Mouse (Mus musculus) lung, postnatal 10 days (tissue): ENCODE data around the gene Zfyve27.

ENCODE experiments used
- DNase-seq: peaks from one replicate; pipeline ENCODE4 v3.0.0; 2021

The Zfyve27 gene

DNA sequence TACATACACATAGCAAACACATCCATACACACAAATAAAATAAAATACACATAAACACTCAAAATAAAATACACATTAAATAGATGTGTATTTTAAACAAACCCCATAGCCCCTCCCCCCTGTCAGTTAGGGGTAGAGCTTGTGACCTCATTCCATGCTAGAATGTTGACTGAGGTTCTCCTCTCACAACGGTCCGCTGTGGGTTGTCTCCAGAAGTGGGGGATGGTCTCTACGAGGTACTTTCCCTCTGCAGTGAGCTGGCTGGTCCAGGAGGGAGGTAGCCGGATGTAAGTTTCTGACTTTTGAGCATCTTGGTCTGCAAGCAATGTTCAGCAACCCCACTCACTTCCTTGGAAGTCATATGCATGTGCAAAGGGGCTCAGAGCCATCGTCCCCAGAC, at the start of gene Zfyve27:
Gene Zfyve27 (plus strand): TSS at position 188 of the 400 bp plus-strand sequence.
- DNase-seq: no peak

DNA sequence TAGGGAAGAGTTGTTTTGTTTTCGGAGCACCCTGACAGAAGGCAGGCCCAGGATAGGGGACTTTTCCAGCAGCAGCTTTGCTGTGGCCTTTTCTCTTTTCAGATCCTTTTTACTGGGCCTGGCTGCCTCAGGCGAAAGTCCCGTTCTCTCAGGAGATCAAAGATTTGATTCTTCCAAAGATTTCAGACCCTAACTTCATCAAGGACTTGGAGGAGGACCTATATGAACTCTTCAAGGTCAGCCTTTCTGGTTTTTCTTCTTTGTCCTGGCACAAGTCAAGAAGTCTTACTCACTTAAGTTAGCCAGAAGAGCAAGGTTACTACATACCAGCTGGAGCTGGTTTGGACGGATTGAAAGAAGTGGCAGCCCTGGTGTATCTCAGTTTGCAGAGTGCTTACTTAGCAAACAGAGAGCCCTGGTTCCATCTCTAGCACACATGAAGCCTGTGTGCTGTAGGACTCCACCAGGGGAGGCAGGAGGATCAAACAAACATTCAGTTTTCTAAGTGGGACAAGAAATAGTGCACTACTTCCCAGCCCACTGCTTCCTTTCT, 47.9 kb upstream of the Zfyve27 start:
- no peak for DNase-seq

DNA sequence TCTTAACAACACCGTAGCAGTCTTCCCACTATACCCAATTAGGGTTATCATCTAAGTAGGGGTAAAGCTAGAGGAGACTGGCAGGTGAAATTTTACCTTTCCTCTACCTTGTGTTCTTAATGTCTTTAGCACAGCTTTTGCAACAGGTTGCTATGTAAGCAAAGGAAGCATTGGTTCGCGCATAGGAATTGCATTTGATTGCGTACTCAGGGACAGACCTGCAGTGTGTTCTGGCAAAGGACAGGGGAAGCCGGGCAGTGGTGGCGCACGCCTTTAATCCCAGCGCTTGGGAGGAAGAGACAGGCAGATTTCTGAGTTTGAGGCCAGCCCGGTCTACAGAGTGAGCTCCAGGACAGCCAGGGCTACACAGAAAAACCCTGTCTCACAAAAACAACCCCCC, 45.6 kb upstream of the Zfyve27 start:
- DNase-seq: no peak

DNA sequence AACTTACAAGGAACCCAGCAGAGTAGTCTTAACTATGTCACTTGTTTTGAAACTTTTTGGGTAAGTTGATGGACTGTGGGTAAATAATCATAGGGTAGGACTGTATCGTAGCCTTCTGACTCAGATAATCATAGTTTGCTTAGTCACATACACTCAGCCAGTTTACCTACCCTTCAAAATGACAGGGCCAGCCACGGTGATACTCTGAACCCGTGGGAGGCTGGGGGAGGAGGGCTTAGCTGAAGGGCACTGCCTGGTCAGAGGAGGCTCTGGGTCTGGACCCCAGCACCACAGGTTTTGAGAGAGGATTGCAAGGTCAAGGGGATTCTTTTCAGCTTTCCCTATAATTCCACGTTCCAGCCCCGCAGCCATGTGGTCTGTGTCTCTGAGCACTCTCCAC, 45.2 kb upstream of the Zfyve27 start:
- DNase-seq: no peak

DNA sequence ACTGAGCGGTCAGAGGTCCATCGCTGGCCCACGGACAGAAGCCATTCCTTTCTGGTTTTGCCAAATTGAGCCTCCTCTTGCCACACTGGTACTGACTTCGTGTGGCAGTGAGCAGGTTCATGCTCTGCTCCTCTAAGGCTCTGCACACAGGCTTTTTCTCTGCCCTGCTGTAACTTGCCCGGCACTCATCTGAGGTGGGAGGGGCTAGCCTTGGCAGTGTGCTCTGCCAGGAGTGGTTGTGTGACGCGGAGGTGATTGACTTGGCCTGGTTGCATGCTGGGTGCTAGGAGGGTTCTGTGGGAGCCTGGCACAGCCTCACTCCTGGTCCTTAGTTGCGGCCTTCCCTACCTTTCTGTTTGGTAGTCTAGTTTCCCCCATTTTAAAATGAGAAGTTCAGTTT, 43.3 kb upstream of the Zfyve27 start:
- no peak for DNase-seq

DNA sequence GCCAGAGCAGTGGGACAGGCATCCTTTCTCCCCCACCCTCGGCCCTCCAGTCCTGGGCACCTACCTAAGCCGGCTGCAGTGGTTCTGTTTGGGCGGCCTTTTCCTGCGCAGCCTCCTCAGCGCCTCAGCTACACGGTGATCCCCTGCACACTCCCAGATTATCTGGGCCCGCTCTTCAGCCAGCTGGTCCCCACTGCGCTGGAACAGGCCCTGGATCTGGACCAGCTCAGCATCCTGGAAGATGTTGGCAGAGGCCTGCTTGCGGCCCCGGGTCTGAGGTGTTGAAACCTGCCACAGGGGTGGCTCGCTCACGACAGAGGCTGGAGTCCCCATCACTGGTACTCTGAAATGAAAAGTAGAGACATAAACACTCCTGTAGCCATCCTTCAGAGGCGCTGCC, 39.1 kb upstream of the Zfyve27 start:
- DNase-seq: no peak

DNA sequence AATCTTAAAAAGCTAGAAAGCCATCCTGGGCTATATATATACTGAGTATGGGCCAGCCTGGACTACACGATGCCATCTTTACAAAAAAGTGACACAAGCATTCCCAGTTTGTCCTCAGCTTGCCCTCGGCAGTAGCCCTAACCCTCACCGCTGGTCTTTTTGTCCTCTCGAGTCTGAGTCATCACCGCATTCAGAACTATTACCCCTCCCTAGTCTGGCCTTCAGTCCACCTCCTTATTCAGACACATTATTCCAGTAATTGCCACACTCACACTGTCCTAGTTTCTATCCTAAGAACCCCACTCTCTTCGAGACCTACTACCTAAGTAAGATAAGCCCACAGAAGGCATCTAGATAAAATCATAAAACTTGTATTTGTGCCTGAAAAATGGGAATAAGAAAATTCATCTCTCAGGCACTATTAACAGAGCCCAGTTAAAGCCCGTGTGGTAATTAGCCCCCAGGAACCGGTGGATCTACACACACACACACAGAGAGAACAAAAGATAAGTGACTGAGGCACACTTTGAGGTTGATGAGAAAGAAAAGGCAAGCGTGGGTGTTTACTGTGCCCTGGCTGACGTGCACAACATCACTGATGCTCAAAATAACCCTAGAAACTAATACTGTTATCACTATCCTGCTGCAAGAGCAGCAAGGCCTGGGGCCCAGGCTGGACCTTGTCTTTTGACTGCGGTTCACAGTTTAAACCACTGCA, 38.1 kb upstream of the Zfyve27 start:
- no peak for DNase-seq

DNA sequence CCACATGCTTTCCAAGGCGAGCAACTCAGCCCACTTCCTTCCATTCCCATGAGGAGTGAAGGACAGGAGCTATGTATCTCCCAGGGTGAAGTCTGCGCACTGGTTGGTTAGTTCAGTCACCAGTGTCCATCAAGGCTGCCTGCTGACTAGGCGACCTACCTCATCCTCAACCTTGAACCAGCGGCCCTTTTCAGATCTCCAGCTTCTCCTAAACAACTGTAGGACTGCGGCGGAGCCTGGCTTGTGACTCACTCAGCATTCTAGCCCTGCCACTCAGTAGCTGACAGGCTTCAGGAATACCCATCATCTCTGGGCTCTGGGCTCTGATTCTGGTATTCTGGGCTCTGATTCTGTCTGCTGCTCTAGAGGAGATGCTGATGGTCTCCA, 37.5 kb upstream of the Zfyve27 start:
- no peak for DNase-seq

DNA sequence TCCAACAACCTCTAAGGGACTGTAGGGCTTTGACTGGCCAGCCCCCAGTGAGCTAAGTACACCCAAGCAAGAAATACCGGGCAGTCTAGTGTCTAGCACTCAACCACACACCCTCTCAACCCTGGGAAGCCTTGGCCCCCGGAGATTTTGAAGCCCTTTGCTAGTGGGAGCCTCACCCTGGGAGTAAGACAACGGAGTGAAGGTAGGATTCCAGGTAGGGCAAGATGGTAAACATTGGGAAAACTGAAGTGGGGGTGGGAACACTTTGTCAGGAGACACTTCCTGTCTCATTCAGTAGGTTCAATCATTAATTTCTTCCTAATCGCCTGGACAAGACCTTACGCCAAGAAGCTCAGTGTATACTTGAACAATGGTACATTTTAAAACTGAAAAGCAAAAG, 36.7 kb upstream of the Zfyve27 start:
- no peak for DNase-seq

DNA sequence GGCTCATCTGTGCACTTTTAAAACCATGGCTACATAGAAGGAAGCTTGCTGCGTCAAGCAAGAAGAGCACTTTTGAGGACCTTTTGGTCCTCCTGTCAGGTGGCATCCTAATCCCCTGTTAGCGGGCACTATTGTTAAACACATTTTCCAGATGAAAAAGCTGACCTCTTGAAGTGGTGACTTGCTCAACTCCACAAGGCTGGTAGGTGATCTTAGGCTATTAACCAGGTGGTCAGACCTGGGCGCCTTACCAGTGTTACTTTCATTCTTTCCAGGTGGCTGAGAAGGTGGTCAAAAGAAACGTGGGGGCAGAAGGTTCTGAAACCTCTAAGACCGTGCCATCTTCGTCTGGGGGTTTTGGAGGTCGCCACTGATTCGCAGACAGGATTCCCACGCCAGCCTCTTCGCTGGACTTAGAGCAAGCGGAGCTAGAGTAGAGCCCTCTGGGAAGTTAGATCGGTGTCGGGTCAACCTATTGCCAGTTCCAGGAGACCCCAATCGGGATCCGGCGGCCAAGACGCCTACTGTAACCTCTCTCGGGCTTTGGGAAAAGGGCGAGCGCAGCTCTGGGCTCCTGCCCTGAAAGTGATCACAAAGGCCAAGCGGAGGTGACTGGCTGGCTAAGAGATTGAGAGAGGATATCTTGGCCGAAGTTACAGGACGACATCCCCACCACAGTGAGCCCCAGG, 35.6 kb upstream of the Zfyve27 start:
- no peak for DNase-seq

DNA sequence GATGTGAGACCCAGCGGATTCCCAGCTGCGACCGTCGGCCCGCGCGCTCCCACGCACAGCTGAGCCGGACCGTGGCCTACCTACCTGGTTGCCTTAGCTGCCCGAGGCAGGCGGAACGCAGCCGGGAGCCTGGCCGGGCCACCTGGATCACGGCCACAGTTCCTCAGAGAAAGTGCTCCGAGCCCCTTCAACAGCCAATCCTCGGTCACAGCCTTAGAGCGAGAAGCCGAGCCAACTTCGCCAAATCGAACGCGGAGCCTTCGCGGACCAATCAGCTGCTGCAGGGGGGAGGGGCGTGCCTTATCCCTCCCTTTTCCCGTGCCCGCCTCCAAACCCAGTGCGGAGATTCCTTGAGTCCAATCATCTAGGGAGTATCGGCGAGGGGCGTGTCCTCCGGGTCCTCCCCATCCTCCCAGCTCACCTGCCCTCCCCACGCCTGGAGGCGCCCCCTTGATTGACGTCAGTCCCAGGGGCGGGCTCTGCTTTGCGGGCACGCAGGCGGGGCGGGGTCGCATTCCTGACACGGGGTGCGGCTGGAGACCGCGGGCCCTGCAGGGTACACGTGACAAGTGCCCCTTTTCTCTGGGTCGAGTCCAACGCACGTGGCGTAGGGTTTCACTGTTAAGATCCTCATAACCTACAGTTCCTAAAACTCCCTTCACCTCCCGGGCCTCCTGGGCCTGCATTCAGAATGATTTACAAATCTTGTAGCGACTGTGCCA, 34.8 kb upstream of the Zfyve27 start, which contains the start of gene Avpi1:
Gene Avpi1 (minus strand): TSS at position 273 of the 722 bp plus-strand sequence.
- peak; percentile 99 for DNase-seq

DNA sequence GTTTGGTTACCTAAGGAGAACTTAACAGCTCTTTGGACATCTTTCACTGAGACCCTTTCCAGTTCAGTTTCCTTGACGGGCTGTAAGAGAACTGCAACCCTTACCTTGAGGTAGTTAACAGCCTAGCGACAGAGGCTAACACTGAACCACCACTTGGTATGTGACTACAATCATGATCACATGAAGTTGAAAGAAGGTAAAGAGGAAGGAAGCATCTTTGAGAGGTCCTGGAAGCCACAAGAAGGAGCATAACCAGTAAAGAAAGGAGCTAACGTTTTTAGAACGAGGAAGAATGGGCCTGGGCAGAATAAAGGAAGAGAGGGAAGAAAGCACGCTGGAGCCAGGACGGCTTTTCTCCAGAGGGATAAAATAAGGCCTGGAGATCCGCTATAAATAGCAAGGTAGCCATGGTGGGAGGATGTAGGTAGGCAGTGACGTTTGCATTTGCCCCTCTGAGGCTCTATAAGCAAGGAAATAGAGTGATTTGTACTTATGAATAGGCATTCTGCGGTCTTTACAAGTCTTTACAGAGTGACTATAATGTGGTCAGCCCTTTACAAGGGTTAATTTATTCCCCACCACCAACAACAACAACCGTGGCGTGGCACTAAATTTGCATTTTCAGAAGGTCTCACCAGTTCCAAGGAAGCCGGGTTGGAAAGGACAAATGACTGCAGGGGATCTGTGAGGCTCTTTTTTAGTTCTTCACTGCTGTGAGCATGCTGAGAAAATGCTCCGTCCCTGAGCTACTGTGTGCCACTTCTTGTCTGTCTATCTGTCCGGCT, 34.0 kb upstream of the Zfyve27 start:
- no peak for DNase-seq

DNA sequence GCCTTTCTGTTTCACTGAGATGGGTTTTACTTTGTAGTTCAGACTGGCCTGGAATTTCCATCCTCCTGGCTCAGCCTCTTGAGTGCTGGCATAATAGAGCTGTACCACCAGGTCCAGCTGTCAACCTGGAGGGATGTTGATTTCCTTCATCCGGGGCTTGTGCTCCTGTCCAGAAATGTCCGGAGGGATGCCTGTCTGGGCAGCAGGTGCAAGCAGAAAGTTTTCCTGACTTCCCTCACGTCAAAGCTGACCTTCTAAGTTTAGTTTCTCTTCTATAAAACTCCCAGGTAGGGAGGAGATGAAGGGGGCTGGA, 33.5 kb upstream of the Zfyve27 start:
- no peak for DNase-seq

DNA sequence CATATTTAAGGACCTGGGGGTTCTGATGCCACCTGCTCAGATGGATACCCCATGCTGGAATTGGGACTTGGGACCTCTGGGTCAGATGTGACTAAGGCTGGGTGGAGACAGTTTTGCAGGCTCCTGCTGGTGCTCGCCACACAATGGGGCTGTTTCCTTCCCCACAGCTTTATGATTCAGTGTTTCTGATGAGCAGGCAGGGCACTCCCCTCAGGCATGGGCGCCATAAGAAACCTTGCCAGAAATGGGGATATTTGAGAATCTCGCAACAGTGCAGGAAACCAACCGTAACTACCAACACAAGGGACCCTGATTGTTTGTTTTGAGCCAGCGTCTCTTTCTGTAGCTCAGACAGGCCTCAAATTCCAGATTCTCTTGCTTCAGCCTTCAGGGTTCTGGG, 32.6 kb upstream of the Zfyve27 start:
- DNase-seq: peak; percentile 44

DNA sequence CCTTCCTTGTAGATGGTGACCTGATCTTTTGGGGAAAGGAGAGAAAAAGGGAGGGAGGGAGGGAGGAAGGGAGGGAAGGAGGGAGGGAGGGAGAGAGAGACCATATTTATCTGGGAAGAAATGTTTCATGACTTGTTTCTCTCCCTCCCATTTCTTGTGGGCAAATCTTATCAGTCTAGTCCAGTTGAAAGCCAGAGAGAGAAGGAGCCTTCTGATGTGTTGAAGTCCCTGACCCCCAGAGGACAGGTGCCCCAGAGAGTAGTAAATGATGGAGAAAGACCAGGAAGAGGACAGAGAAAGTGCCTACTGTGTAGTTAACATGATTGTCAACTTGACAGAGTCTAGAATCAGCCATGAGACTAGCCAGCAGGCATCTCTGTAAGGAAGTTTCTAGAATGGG, 28.7 kb upstream of the Zfyve27 start:
- DNase-seq: no peak

DNA sequence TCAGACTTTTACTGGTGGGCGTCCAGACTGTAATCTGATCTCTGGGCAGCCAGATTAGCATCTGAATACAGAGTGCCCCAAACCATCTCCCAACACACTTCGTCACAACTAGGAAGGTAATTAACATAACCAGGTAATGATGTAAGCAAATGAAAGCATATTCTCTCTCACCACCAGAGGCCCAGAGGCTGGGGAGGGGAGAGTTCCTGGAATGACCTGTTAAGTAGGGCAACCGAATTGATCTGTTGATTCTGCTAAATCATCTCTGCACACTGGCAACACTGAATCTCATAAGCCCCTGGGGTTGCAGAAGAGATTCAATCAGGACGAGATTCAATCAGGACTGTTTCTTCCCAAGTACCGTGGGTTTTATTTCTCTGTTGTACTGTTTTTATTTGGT, 27.6 kb upstream of the Zfyve27 start:
- DNase-seq: no peak

DNA sequence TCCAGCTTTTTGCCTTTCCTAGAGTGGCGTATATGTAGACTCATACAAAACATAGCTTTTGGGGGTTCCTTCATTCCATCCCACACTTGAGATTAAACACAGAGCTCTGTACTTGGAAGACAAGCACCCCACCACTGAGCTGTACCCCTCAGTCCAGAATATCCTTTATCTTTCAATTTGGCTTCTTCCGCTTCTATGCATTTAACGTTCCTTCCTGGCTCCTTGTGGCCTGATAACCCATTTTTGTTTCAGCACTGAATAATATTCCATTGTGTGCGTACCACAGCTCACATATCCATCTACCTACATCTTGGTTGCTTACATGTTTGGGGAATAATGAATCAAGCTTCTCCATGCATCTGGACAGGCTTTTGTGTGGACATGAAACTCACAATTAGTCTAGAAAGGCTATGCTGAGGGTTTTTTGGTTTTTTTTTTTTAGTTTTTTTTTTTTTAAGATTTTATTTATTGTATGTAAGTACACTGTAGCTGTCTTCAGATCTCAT, 26.5 kb upstream of the Zfyve27 start:
- no peak for DNase-seq

DNA sequence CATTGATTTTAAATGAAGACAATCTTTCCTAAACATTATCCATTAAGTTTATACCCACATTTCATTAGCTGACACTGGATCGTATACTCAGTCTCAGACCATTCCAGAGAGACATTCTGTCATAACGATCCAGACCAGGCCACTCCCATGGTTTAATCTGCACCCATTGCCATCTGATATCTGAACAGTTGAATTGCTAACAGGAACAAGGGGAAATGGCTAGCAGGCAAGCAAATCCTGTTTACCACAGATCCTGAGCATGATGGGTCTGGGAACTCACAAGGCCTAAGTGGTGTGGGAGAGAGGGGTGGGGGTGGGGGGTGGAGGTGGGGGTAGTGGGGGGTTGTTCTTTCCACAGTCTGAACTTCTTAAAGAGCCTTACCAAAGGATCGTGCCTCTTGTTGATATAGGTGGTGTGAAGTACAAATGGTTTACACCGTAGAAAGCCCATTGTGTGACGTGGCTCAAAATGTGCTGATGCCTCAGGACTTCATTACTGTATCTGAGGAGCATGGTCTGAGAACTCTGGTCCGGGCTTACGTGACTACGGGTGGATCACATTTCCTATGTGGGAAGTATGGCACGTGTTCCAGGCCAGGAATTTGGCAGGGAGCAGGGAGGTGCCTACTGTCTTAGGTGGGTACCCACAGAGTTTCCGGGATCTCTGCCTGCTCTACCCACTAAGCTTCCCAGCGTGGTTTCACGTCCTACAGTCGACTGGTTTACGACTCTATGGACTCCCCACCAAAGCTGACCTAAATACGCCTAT, 25.1 kb upstream of the Zfyve27 start:
- peak; percentile 41 for DNase-seq

DNA sequence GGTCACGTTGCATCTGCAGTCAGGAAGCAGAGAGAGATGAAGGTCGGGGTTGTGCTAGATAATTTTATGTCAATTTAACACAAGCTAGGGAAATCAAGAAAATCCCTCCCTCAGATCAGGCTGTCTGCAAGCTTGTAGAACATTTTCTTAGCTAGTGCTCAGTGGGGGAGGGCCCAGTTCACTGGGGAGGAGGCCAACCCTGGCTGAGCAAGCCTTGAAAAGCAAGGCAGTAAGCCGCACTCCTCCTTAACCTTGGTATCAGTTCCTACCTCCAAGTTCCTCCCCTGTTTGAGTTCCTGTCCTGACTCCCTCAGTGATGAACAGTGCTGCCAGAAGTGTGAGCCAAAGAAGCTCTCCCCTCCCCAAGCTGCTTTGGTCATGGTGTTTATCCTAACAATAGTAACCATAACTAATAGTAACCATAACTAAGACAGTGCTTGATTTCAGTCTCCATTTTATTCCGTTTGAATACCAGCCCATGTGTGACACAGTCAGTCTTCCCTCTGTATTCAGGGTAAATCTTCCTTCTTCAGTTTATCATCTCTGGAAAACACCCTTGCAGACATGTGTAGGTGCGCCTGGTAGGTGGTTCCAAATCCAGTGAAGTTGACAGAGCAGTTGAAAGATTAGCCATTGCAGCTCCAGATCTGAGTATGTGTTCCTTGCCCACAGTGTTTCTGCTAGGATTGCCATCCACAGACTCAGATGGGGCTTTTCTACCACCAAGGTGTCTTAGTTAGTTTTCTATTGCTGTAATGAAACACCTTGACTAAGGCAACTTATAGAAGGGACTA, 23.8 kb upstream of the Zfyve27 start:
- no peak for DNase-seq

DNA sequence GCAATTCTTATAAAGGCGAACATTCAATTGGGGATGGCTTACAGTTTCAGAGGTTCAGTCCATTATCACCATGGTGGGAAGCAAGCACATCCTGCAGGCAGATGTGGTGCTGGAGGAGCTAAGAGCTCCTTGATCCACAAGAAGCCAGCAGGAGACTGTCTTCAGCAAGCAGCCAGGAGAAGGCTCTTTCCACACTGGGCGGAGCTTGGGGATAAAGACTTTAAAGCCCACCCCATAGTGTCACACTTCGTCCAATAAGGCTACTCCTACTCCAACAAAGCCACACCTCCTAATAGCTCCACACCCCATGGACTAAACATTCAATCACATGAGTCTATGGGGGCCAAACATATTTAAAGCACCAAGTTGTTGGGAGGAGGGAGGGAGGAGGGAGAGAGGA, 21.8 kb upstream of the Zfyve27 start:
- DNase-seq: no peak

DNA sequence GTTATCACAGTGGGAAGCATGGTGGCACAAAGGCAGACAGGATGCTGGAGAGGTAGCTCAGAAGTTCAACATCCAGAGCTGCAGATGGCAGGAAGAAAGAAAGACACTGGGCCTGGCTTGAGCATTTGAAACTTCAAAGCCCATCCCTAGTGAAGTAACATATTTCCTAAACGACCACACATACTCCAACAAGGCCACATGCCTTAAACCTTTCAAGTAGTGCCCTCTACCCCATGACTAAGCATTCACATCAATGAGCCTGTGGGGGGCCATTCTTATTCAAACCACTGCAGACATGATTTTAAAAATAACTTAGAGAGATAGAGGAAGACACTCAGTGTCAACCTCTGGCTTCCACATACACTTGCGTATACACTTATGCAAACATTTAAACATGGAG, 21.0 kb upstream of the Zfyve27 start:
- no peak for DNase-seq
